Mouse (Mus musculus) kidney, embryonic 14.5 days (tissue): ENCODE measurements around the gene Usp21. TPM values are rescaled to one million over a fixed set of nuclear protein-coding genes. Genes with fewer than 3 reads are reported as not detected.
"Not testable (repeated sequence)": the region's sequence is repeated elsewhere in the genome, so short reads cannot be mapped to it uniquely, and the experiment has no call there.

Source experiments
- ATAC-seq: fragments of 200-750 bp; cut with Nextera tagmentation; 2 replicates; pipeline ENCODE4 v1.8.0; 2017; ENCODE audit warnings: moderate number of reproducible peaks, mild to moderate bottlenecking, moderate TSS enrichment, moderate library complexity; ENCODE audit not compliant: low FRiP score, low TSS enrichment
- H3K27ac ChIP-seq: fragments of 300-500 bp; sonication (generic); 2 replicates; pipeline ENCODE4 v1.5.1; 2014; ENCODE audit warnings: low read depth, mild to moderate bottlenecking, low read length, moderate library complexity, mixed read lengths
- H3K27me3 ChIP-seq: fragments of 300-500 bp; sonication (generic); 2 replicates; pipeline ENCODE4 v1.6.1; 2014; ENCODE audit warnings: mild to moderate bottlenecking, low read length; ENCODE audit not compliant: control insufficient read depth, insufficient read depth
- H3K36me3 ChIP-seq: fragments of 300-500 bp; sonication (generic); 2 replicates; pipeline ENCODE4 v1.6.1; 2014; ENCODE audit warnings: low read length, mixed read lengths; ENCODE audit not compliant: control insufficient read depth, insufficient read depth
- H3K4me1 ChIP-seq: fragments of 300-500 bp; sonication (generic); 2 replicates; pipeline ENCODE4 v1.6.1; 2014; ENCODE audit warnings: low read length, mixed read lengths; ENCODE audit not compliant: control insufficient read depth, insufficient read depth
- H3K4me2 ChIP-seq: fragments of 300-500 bp; sonication (generic); replicated peaks from 2 replicates; pipeline ENCODE4 v1.6.1; 2014; ENCODE audit warnings: low read depth, mild to moderate bottlenecking, low read length
- H3K4me3 ChIP-seq: fragments of 300-500 bp; sonication (generic); 2 replicates; pipeline ENCODE4 v1.5.1; 2014; ENCODE audit warnings: mild to moderate bottlenecking, low read length
- H3K9ac ChIP-seq: fragments of 300-500 bp; sonication (generic); 2 replicates; pipeline ENCODE4 v1.6.1; 2014; ENCODE audit warnings: low read depth, mild to moderate bottlenecking, low read length, moderate library complexity
- H3K9me3 ChIP-seq: fragments of 300-500 bp; sonication (generic); 2 replicates; pipeline ENCODE4 v1.6.1; 2016; ENCODE audit warnings: low read length; ENCODE audit not compliant: control insufficient read depth
- WGBS: fragments of 180-500 bp; shearing (Covaris S2); extraction: QIAGEN DNeasy Blood & Tissue Kit; methylation state at CpG from one replicate; pipeline ENCODE4 v1.1.7; 2014; 5-methylcytosine and 5-hydroxymethylcytosine counted together
- polyA plus RNA-seq: library from polyadenylated mRNA; unstranded; fragments of >200 nt; fragmentation: Nextera tagmentation; extraction: Ambion mirVana; gene quantifications from 2 replicates; pipeline ENCODE4 v1.2.1, GENCODE M21; 2014

The Usp21 gene
- polyA plus RNA-seq, 1 experiment from 2014 or later = 87.9 TPM

DNA sequence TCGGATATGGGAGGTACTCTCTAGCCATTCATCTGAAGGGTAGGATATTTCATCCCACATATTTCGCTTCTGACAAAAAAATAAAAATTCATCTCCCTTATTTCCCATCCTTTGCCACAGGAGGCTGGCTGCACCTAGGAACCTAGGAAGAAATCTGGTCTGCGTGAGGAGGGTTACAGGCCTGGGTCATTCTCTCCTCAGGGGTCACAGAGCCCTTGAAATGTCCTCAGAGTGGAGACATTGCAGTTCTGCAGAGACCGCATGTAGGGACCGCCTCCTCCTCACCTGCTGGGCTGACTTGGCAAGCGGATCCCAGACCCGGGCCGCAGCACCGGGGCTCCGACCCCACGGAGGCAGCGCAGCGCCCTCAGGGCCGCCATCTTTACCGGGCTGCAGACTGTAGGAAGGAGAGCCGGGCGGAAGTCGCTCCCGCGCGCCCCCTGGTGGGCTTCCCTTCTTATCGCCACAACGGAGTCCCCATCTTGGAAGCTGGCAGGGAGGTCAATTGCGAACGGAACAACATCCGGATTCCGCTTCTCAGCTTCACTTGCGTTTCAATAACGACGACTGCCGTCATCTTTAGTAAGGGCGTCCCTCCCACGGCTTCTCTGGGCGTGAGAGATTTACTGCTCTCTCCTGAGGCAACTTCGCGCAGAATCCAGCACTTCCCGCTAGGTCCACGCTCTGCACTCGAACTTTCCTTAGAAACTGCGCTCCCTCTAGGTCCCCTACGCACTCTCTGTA is 40.9 kb downstream of the Usp21 start:
- Histone ChIP-seq H3K9ac (peak overlapping the region; percentile 88), H3K36me3 (peaks cover 30% of the 10 kb centered on the region), H3K4me2 (peak overlapping the region; percentile 82), H3K27me3 (no peaks in the 10 kb centered on the region), H3K4me3 (peak overlapping the region; percentile 88), H3K9me3 (no peaks in the 10 kb centered on the region), H3K4me1 (peaks cover 34% of the 10 kb centered on the region), H3K27ac (peak overlapping the region; percentile 71)
- whole genome bisulfite sequencing = under 1% methylated on average over 41 of the region's 41 CpGs
- ATAC-seq = peak; percentile 90

DNA sequence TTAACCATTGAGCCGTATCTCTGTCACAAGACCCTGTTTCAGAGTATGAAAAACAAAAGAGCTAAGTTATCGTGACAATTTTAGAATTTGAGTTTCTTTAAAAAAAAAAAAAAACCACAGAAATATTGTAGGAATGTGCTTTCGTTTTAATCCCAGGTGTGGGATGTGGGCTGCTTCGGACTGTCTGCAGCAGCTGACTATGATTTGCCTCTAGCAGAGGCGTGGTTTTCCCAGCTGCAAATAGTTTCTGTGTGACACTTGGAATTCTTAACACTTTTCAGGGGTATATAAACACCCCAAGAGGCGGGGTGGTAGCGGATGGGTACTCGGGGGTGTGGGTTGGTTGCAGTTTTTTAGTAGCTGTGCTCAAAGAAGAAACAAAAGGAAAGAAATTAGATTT is 42.4 kb downstream of the Usp21 start:
- Histone ChIP-seq H3K27me3 (no peaks in the 10 kb centered on the region), H3K9ac (no peak overlapping the region), H3K4me2 (no peak overlapping the region), H3K9me3 (no peaks in the 10 kb centered on the region), H3K36me3 (peaks cover 46% of the 10 kb centered on the region), H3K27ac (no peak overlapping the region), H3K4me1 (peaks cover 25% of the 10 kb centered on the region), H3K4me3 (no peak overlapping the region)
- WGBS = 96% methylated on average over 8 of the region's 8 CpGs
- no peak for ATAC-seq

GRCm38 (mm10) chr1:171241952-171242351 is 45.8 kb downstream of the Usp21 start:
- 92% methylated on average over 12 of the region's 12 CpGs for WGBS
- not testable (repeated sequence) for H3K4me1 ChIP-seq, H3K27ac ChIP-seq, ATAC-seq, H3K4me2 ChIP-seq, H3K27me3 ChIP-seq, H3K9me3 ChIP-seq, H3K9ac ChIP-seq, H3K4me3 ChIP-seq
- peaks cover 80% of the 10 kb centered on the region for H3K36me3 ChIP-seq

DNA sequence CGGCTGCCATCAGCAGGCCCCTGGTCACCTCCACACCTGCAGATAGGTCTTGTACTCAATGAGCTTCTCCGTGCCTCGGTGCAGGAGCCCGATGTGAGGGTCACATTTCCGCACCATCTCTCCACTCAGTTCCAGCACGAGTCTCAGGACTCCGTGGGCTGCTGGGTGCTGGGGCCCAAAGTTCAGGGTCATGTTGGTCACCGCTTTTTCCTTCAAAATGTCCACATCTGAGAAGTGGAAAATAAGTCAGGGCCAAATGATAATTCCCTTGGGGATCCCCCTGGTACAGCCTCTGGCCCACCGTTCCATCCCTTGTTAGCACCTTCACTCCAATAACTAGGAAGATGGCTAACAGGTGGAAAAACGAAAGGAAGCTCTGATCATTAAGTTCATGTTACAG is 46.9 kb downstream of the Usp21 start:
- no peak for ATAC-seq
- Histone ChIP-seq H3K4me1 (0 out of 2 replicates have a peak, but pooled peaks cover 3% of the 10 kb centered on the region), H3K27ac (no peak overlapping the region), H3K9me3 (no peaks in the 10 kb centered on the region), H3K9ac (no peak overlapping the region), H3K4me2 (no peak overlapping the region), H3K27me3 (no peaks in the 10 kb centered on the region), H3K4me3 (no peak overlapping the region), H3K36me3 (peaks cover 90% of the 10 kb centered on the region)
- WGBS = 82% methylated on average over 10 of the region's 10 CpGs

DNA sequence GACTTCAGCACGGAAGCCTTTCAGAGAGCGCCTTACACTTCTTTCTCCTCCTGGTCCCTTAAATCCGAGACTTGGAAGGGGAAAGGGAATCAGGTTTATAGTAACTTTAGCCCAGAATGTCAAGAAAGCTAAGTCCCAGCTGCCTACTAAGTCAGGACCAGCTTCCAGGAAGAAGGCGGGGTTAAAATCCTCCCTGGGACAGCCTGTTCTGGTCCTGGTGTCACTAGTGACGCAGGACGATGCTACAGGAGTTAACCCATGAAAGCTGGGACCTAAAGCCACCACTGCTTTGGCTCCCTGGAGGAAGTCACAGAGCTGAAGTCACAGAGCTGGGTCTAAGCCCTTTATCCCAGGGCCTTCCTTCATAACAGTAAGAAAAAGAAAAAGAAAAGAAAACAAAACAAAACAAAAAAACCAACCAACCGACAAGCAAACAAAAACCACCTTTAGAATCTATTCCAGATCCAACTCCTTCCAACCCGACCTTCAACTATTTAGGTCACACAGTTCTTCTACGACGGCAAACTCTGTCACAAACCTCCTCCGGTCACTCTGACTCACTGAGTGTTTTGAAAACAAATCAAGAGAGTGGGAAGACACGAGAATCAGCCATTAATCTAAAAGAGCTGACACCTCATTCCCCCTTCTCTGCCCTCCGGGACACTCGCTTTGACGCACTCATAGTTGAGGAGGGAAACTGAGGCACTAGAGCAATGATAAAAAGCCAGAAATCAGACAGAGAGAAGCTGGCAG is 47.6 kb downstream of the Usp21 start:
- WGBS = 55% methylated on average over 15 of the region's 15 CpGs
- Histone ChIP-seq H3K4me1 (no peaks in the 10 kb centered on the region), H3K9ac (no peak overlapping the region), H3K27me3 (no peaks in the 10 kb centered on the region), H3K4me3 (no peak overlapping the region), H3K36me3 (peaks cover 97% of the 10 kb centered on the region), H3K4me2 (no peak overlapping the region), H3K9me3 (no peaks in the 10 kb centered on the region), H3K27ac (no peak overlapping the region)
- no peak for ATAC-seq

- H3K27ac ChIP-seq = no peak overlapping the region
- no peaks in the 10 kb centered on the region for H3K27me3 ChIP-seq
- H3K9me3 ChIP-seq = no peaks in the 10 kb centered on the region
- no peak overlapping the region for H3K4me3 ChIP-seq
- H3K9ac ChIP-seq = no peak overlapping the region
- H3K36me3 ChIP-seq = peaks cover 99% of the 10 kb centered on the region
- no peak for ATAC-seq
- no peaks in the 10 kb centered on the region for H3K4me1 ChIP-seq
- 72% methylated on average over 14 of the region's 14 CpGs for WGBS
- H3K4me2 ChIP-seq = no peak overlapping the region
Observed at GRCm38 (mm10) chr1:171238463-171238862, 49.3 kb downstream of the Usp21 start.

DNA sequence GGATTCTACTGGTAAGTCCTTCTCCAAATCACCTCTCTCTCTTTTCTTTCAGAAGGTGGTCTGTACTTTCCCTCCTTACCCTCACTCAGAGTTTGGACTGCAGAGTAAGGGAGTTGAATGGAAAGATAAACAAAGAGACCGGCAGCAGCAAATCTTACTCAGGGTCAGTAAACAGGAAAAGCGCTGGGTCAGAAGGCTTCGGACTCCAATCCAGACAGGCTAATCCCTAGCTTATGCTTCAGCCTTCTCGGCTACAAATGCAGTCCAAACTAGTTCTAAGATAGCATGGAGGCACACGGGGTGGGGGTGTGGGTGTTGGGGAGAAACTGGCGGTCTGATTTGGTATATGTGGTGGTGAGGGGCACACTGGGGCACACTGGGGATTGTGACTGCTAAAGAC is 50.4 kb downstream of the Usp21 start:
- no peak overlapping the region for H3K27ac ChIP-seq
- peaks cover 93% of the 10 kb centered on the region for H3K36me3 ChIP-seq
- WGBS = 81% methylated on average over 6 of the region's 6 CpGs
- ATAC-seq = no peak
- no peak overlapping the region for H3K9ac ChIP-seq
- no peak overlapping the region for H3K4me2 ChIP-seq
- H3K9me3 ChIP-seq = no peaks in the 10 kb centered on the region
- H3K4me1 ChIP-seq = no peaks in the 10 kb centered on the region
- no peaks in the 10 kb centered on the region for H3K27me3 ChIP-seq
- no peak overlapping the region for H3K4me3 ChIP-seq

- no peak for ATAC-seq
- Histone ChIP-seq H3K4me1 (no peaks in the 10 kb centered on the region), H3K4me2 (no peak overlapping the region), H3K4me3 (no peak overlapping the region), H3K36me3 (peaks cover 77% of the 10 kb centered on the region), H3K9me3 (no peaks in the 10 kb centered on the region), H3K9ac (no peak overlapping the region), H3K27me3 (no peaks in the 10 kb centered on the region), H3K27ac (no peak overlapping the region)
- WGBS = 91% methylated on average over 4 of the region's 4 CpGs
Observed at GRCm38 (mm10) chr1:171235791-171236190, 52.0 kb downstream of the Usp21 start.

GRCm38 (mm10) chr1:171234538-171234937 is 53.3 kb downstream of the Usp21 start:
- H3K4me2 ChIP-seq = no peak overlapping the region
- H3K4me1 ChIP-seq = 0 out of 2 replicates have a peak, but pooled peaks cover 3% of the 10 kb centered on the region
- peaks cover 65% of the 10 kb centered on the region for H3K36me3 ChIP-seq
- no peaks in the 10 kb centered on the region for H3K9me3 ChIP-seq
- no peak overlapping the region for H3K27ac ChIP-seq
- H3K9ac ChIP-seq = no peak overlapping the region
- H3K4me3 ChIP-seq = no peak overlapping the region
- no peak for ATAC-seq
- 78% methylated on average over 4 of the region's 4 CpGs for WGBS
- no peaks in the 10 kb centered on the region for H3K27me3 ChIP-seq
